Comparison of ENCODE assay signal across 41 mouse cellular contexts in the genomic region with DNA sequence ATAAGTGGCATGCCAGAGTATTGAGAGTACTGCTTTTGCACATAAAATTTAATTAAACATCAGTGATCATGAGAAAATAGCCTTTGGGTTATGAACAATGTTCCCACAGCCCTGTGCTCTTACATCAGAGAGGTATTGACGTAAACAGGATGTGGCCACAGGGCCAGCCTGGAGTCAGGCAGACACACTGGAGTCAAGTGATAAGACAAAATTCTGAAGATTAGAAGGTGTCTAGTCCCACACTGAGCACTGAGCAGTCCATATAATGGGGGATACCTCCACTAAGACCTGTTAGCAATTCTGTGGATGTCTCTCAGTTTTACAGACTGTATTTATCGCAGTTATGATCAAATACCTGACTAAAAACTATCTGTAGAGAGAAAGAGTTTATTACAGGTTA. TPM values are rescaled to one million over a fixed set of nuclear protein-coding genes. Genes with fewer than 3 reads are reported as not detected.
"Had no signal": no experiment of that assay in that cellular context is flagged by ENCODE, and none has a peak within 500 bp of the region (broad histone marks: within the 10 kb centered on the region; RNA-seq: fewer than 3 reads in every experiment).

No protein-coding gene starts in this region.

RNA-seq across cellular contexts. Expression of a gene that starts 55.1 kb away (rescaled TPM):
- total RNA-seq: heart, postnatal 10 days; heart, postnatal 14 days; heart, postnatal 25 days; heart, postnatal 36 days; heart, postnatal 4 days; hematopoietic stem cell, adult 5-6 weeks; hindbrain, postnatal 0 days; layer of hippocampus, adult 18-20 months; layer of hippocampus, adult 2 months; layer of hippocampus, adult 8-10 months; layer of hippocampus, postnatal 10 days; layer of hippocampus, postnatal 14 days; layer of hippocampus, postnatal 25 days; layer of hippocampus, postnatal 36 days; left cerebral cortex, adult 18-20 months had no signal
- polyA plus RNA-seq: heart, embryonic 10.5 days; heart, embryonic 11.5 days; heart, embryonic 12.5 days; heart, embryonic 13.5 days; heart, embryonic 14.5 days; heart, embryonic 15.5 days; heart, embryonic 16.5 days; heart, postnatal 0 days; hindbrain, embryonic 10.5 days; hindbrain, embryonic 11.5 days; hindbrain, embryonic 12.5 days; hindbrain, embryonic 13.5 days; hindbrain, embryonic 14.5 days; hindbrain, embryonic 15.5 days; hindbrain, embryonic 16.5 days; hindbrain, postnatal 0 days; inflammation-experienced regulatory T-cells, adult 6 months; intestine, embryonic 14.5 days; intestine, embryonic 15.5 days; intestine, embryonic 16.5 days; intestine, postnatal 0 days; kidney, adult 2 months; kidney, embryonic 14.5 days; kidney, embryonic 15.5 days; kidney, embryonic 16.5 days; kidney, postnatal 0 days; large intestine, adult 2 months had no signal
